Mouse (Mus musculus) E14TG2a.4 (cell line): ENCODE results near the gene Fgf18.

Experiments used
- H3K27me3 ChIP-seq: 2 replicates; pipeline ENCODE4 v1.6.1; 2014; ENCODE audit warnings: low read length, control low read depth; ENCODE audit not compliant: insufficient read depth
- H3K36me3 ChIP-seq: 2 replicates; pipeline ENCODE4 v1.6.1; 2014; ENCODE audit warnings: low read length, control low read depth; ENCODE audit not compliant: insufficient read depth
- H3K4me1 ChIP-seq: replicated peaks from 2 replicates; pipeline ENCODE4 v1.6.1; 2014; ENCODE audit warnings: low read depth, low read length, control low read depth
- H3K4me3 ChIP-seq: replicated peaks from 2 replicates; pipeline ENCODE4 v1.5.1; 2014; ENCODE audit warnings: mild to moderate bottlenecking, low read length
- H3K9me3 ChIP-seq: 2 replicates; pipeline ENCODE4 v1.6.1; 2014; ENCODE audit warnings: low read length, control low read depth
- CTCF ChIP-seq: conservative IDR thresholded peaks from 2 replicates; pipeline ENCODE4 v1.5.1; 2014; ENCODE audit warnings: low read length
- NANOG ChIP-seq: IDR thresholded peaks from 2 replicates; pipeline ENCODE4 v1.6.1; 2014; ENCODE audit warnings: borderline replicate concordance, low read length, mixed read lengths
- POU5F1 ChIP-seq: IDR thresholded peaks from 2 replicates; pipeline ENCODE4 v1.6.1; 2014; ENCODE audit warnings: low read length, borderline replicate concordance

Gene Fgf18

GRCm38 (mm10) chr11:33097855-33098254, 49.3 kb downstream of the Fgf18 start:
- Histone ChIP-seq H3K4me1 (peaks cover 27% of the 10 kb centered on the region), H3K27me3 (peaks cover 36% of the 10 kb centered on the region)
- TF ChIP-seq NANOG (no peak), POU5F1 (no peak), CTCF (peak; percentile 98)

GRCm38 (mm10) chr11:33089856-33090255, 57.3 kb downstream of the Fgf18 start:
- Histone ChIP-seq H3K4me3 (no peak overlapping the region), H3K27me3 (peaks cover 33% of the 10 kb centered on the region), H3K36me3 (no peaks in the 10 kb centered on the region), H3K9me3 (no peaks in the 10 kb centered on the region), H3K4me1 (no peaks in the 10 kb centered on the region)
- TF ChIP-seq POU5F1 (no peak), CTCF (no peak), NANOG (no peak)

More at GRCm38 (mm10) chr11:33097855-33098254, 49.3 kb downstream of the Fgf18 start:
- Histone ChIP-seq H3K4me3 (no peak overlapping the region), H3K9me3 (no peaks in the 10 kb centered on the region), H3K36me3 (no peaks in the 10 kb centered on the region)

GRCm38 (mm10) chr11:33088181-33088580, 59.0 kb downstream of the Fgf18 start:
- no peaks in the 10 kb centered on the region for H3K9me3 ChIP-seq
- H3K4me3 ChIP-seq, result no peak overlapping the region

GRCm38 (mm10) chr11:33086046-33086445, 61.2 kb downstream of the Fgf18 start:
- no peaks in the 10 kb centered on the region for H3K36me3 ChIP-seq
- no peak overlapping the region for H3K4me3 ChIP-seq
- peaks cover 2% of the 10 kb centered on the region; the same call in 1 of the 2 replicates for H3K4me1 ChIP-seq
- no peaks in the 10 kb centered on the region for H3K9me3 ChIP-seq
- H3K27me3 ChIP-seq, result peaks cover 31% of the 10 kb centered on the region
- TF ChIP-seq POU5F1 (no peak), CTCF (no peak), NANOG (no peak)

More at GRCm38 (mm10) chr11:33088181-33088580, 59.0 kb downstream of the Fgf18 start:
- H3K4me1 ChIP-seq, result no peaks in the 10 kb centered on the region
- peaks cover 31% of the 10 kb centered on the region for H3K27me3 ChIP-seq
- H3K36me3 ChIP-seq, result no peaks in the 10 kb centered on the region
- TF ChIP-seq NANOG, result no peak
- TF ChIP-seq CTCF, result no peak

GRCm38 (mm10) chr11:33085514-33085913, 61.7 kb downstream of the Fgf18 start:
- H3K4me1 ChIP-seq, result peaks cover 7% of the 10 kb centered on the region
- no peaks in the 10 kb centered on the region for H3K36me3 ChIP-seq
- no peak for TF ChIP-seq CTCF
- TF ChIP-seq POU5F1, result no peak
- no peak for TF ChIP-seq NANOG
- H3K4me3 ChIP-seq, result no peak overlapping the region
- H3K9me3 ChIP-seq, result no peaks in the 10 kb centered on the region
- peaks cover 31% of the 10 kb centered on the region for H3K27me3 ChIP-seq

GRCm38 (mm10) chr11:33085054-33085453, 62.1 kb downstream of the Fgf18 start:
- H3K4me3 ChIP-seq, result no peak overlapping the region
- no peaks in the 10 kb centered on the region for H3K36me3 ChIP-seq
- peaks cover 11% of the 10 kb centered on the region for H3K4me1 ChIP-seq
- H3K9me3 ChIP-seq, result no peaks in the 10 kb centered on the region
- TF ChIP-seq NANOG, result no peak
- no peak for TF ChIP-seq CTCF
- TF ChIP-seq POU5F1, result no peak
- H3K27me3 ChIP-seq, result peaks cover 30% of the 10 kb centered on the region

GRCm38 (mm10) chr11:33084041-33084440, 63.2 kb downstream of the Fgf18 start:
- H3K36me3 ChIP-seq, result no peaks in the 10 kb centered on the region
- no peaks in the 10 kb centered on the region for H3K9me3 ChIP-seq
- H3K4me1 ChIP-seq, result peaks cover 14% of the 10 kb centered on the region
- H3K4me3 ChIP-seq, result no peak overlapping the region
- TF ChIP-seq POU5F1 (no peak), NANOG (no peak), CTCF (no peak)
- peaks cover 30% of the 10 kb centered on the region for H3K27me3 ChIP-seq

GRCm38 (mm10) chr11:33081175-33081574, 66.0 kb downstream of the Fgf18 start:
- Histone ChIP-seq H3K27me3 (peaks cover 33% of the 10 kb centered on the region), H3K9me3 (no peaks in the 10 kb centered on the region), H3K4me3 (no peak overlapping the region), H3K4me1 (peaks cover 25% of the 10 kb centered on the region), H3K36me3 (no peaks in the 10 kb centered on the region)
- no peak for TF ChIP-seq CTCF
- TF ChIP-seq NANOG, result no peak

- Histone ChIP-seq H3K4me1 (peaks cover 25% of the 10 kb centered on the region), H3K4me3 (no peak overlapping the region), H3K9me3 (no peaks in the 10 kb centered on the region), H3K27me3 (peaks cover 31% of the 10 kb centered on the region), H3K36me3 (no peaks in the 10 kb centered on the region)
- TF ChIP-seq NANOG (no peak), POU5F1 (no peak), CTCF (no peak)
Measured at GRCm38 (mm10) chr11:33080046-33080808, 67.0 kb downstream of the Fgf18 start.
